Mouse (Mus musculus): ENCODE measurements around the gene Plppr5.

The Plppr5 gene

GRCm38 (mm10) chr3:117708788-117709187, 134.2 kb downstream of the Plppr5 start:
- no peak for DNase-seq

GRCm38 (mm10) chr3:117716534-117717280, 142.1 kb downstream of the Plppr5 start:
- DNase-seq, result no peak

GRCm38 (mm10) chr3:117723390-117723789, 148.8 kb downstream of the Plppr5 start:
- no peak for DNase-seq

- no peak for DNase-seq
Observed at GRCm38 (mm10) chr3:117724521-117724920, 149.9 kb downstream of the Plppr5 start.

GRCm38 (mm10) chr3:117725501-117725900, 150.9 kb downstream of the Plppr5 start:
- no peak for DNase-seq

GRCm38 (mm10) chr3:117728136-117728535, 153.5 kb downstream of the Plppr5 start:
- no peak for DNase-seq

GRCm38 (mm10) chr3:117729121-117730072, 154.8 kb downstream of the Plppr5 start:
- no peak for DNase-seq

- no peak for DNase-seq
Observed at GRCm38 (mm10) chr3:117731545-117731944, 156.9 kb downstream of the Plppr5 start.

GRCm38 (mm10) chr3:117732661-117733060, 158.0 kb downstream of the Plppr5 start:
- DNase-seq, result no peak
